Mouse (Mus musculus): ENCODE measurements around the gene Mbd6.
A peak's percentile ranks its signal among the peaks of the same experiment; 100 is the strongest.
"Not testable (repeated sequence)": the region's sequence is repeated elsewhere in the genome, so short reads cannot be mapped to it uniquely, and the experiment has no call there.

Gene Mbd6

DNA sequence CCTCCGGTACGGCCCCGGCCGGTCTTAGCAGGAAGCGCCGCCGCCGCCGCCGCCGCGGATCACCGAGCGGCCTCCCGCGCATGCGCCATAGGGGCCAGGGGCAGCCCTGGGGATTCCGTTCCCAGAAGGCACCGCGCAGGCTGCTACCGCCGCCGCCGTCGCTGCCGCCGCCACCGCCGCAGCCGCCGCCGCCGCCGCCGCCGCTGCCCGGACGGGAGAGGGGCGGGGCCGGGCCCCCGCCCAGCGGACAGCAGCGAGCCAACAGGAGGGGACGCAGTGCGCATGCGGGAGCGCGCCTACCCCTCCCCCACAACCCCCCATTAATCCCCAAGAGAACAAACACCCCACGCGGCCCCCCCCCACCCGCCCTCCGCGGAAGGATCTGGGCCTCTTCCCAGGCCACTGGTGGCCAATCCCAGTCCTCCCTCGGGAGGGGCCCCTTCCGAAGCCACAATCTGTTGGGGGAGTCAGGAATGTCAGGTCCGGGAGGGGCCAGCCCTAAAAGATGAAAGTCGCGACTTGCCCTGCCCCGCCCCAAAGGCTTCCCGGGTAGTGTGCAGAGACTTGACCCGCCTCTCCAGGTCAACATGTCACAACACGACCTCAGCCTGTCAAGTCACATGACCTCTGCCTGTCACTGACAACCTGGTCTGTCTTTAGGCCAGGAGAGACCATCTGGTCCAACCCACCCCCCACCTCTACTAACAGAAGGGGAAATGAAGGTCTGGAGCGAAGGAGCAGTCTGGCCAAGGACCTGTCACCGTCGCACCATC, at the start of gene Mbd6:
TSS of gene Mbd6 (minus strand) at position 219 of the 773 bp plus-strand sequence.
- peak; percentile 46 for DNase-seq (ENCODE audit: extremely low spot score, low read depth, low spot score)

DNA sequence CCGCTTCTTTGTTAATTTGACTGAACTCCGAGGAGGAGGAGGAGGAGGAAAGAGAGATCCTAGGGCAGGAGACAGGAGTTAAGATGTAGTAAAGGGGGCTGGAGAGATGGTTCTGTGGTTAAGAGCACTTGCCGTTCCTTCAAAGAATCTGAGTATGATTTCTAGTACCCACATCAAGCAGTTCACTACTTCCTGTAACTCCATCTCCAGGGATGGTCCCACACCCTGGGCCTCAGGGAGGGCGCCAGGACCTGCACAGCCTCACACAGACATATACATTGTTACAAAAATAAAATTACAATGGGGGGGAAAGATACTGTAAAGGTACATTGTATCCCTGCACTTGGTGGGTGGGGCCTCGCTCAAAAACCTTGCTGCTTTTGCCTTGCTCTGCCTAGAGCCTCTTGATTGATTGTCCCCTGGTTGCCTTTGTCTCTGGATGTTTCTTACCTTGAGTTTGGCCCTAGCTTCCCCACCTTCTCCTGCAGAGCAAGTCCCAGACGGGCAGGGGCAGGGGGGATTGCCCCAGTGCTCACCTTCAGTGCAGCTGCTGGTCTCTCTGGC, 48.8 kb upstream of the Mbd6 start:
- DNase-seq (ENCODE audit: extremely low spot score, low read depth, low spot score): no peak

DNA sequence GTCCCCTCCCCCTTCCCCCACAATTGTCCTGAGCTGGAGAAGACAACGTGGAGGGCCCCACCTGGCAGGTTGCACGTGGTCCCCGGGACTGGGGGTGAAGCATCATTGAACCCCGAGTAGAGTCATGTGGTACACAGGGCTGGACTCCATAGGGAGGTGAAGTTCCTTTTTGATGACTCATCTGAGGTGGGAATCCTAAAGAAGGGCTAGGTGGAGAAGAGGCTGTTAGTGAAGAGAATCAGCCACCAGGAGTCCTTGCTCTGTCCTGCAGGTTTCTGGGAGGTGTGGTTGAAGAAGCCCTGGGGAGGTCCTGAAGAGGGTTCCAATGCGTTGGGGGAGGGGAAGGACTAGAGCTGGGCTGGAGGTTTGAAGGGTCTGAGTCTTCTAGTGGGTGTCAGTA, 48.1 kb upstream of the Mbd6 start:
- DNase-seq (ENCODE audit: extremely low spot score, low read depth, low spot score): no peak

DNA sequence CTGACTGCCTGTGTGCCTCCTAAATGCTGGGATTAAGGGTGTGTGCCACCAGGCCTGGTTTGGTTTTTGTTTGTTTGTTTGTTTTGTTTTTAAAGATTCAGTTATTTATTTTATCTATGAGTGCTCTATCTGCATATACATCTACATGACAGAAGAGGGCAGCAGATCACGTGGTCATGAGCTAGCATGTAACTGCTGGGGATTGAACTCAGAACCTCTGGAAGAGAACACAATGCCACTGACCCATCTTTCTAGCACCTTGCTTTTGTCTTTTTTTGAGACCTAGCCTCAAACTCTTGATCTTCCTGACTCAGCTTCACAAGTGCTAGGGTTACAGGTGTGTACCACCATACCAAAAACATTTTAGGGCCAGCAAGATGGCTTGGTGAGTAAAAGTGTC, 46.5 kb upstream of the Mbd6 start:
- no peak for DNase-seq (ENCODE audit: extremely low spot score, low read depth, low spot score)

DNA sequence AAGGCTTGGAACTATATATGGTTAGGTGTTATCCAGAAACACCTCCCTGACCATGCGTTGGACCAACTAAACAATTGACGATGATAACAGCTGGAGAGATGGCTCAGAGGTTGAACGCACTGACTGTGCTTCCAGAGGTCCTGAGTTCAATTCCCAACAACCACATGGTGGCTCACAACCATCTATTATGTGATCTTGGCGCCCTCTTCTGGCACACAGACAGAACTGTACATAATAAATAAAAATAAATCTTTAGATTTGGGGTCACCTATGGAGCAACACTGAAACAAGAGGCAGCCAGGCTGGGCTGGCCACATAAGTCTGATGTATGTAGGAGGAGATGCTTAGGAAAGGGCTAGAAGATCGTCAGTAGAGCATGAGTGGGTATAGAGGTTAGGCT, 44.3 kb upstream of the Mbd6 start:
- no peak for DNase-seq (ENCODE audit: extremely low spot score, low read depth, low spot score)

DNA sequence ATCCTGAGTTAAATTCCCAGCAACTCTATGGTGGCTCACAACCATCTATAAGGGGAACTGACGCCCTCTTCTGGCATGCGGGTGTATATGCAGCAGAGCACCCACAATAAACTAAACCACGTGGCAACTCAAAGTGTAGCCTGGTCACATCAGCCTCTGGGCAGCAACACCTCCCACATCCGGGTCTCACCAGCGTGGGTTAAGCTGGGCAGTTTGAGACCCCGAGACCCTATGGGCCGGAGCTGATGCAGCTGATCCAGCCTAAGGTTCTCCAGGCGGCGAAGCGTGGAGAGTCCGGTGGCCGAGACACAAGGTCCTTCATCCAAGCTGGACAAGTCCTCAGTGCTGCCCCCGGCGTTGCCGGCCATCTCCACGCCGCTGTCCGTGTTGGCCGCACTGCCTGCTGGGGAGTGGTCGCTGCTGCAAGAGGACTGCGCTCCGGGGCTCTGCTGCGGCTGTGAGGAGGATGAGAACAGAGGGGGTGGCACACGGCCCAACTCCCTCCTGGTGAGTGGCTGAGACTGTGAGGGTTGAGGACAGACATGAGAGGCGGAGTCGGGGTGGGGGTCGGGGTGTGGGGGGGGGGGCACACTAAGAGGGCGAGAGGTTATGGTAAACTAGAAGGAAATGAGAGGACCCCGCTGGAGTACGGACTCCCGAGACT, 43.5 kb upstream of the Mbd6 start:
- DNase-seq (ENCODE audit: extremely low spot score, low read depth, low spot score): no peak

DNA sequence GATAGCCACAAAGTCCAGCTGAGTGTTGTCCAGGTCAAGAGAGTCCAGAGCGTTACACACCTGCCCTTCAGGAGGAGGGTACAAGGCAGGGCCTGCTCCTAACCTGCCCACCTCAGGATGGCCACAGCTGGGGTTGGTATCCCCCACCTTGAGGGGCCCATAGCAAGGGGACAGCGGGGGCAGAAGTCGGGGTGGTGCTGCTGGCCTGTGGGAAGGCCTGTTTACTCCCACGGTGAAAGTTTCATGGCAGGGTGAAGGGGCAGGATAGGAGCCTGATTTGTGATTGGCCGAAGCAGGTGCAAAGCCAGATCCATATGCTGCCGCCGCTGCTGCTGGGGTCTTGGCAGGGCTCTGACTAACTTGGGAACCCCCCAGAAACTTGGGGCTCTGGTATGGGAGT, 41.4 kb upstream of the Mbd6 start:
- DNase-seq (ENCODE audit: extremely low spot score, low read depth, low spot score): no peak

DNA sequence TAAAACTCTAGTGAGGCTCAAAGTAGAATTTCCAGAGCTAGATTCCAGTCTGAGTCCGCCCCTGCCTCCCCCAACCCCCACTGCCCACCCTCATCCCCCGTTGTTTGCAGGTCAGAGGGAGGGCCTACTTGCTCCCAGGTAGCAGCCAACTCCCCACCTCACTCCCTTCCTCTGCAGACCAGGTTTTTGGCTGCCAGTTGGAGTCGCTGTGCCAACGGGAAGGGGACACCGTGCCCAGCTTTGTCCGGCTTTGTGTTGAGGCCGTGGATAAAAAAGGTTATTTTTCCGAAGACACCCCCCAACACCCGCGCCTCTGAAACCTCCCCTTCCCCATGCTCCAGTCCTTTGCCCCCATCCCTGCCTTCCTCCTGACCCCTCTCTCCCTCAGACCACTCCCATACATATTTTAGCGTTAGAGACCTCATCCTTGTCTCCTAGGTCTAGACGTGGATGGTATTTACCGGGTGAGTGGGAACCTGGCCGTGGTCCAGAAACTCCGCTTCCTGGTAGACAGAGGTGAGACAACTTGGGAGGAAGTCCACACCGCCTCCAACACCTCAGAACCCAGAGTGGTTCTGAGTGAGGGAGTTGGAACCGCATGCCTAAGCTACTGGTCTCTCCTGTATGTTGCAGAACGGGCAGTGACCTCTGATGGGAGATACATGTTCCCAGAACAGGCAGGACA, 38.8 kb upstream of the Mbd6 start:
- DNase-seq (ENCODE audit: extremely low spot score, low read depth, low spot score): no peak

DNA sequence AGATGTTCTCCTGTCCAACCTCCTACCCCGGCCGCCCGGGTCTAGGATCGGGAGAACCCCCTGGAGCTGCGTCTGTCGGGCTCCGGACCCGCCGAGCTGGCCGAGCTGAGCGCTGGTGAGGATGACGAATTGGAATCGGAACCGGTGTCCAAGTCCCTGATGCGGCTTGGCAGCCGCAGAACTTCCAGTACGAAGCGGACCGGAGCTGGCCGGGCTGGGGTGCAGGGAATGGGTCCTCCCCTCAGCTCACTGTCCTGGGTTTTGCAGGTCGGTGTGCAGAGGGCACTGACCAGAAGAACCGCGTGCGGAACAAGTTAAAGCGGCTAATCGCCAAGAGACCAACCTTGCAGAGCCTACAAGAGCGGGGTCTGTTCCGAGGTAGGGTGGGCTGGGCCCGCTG, 38.0 kb upstream of the Mbd6 start:
- DNase-seq (ENCODE audit: extremely low spot score, low read depth, low spot score): no peak

DNA sequence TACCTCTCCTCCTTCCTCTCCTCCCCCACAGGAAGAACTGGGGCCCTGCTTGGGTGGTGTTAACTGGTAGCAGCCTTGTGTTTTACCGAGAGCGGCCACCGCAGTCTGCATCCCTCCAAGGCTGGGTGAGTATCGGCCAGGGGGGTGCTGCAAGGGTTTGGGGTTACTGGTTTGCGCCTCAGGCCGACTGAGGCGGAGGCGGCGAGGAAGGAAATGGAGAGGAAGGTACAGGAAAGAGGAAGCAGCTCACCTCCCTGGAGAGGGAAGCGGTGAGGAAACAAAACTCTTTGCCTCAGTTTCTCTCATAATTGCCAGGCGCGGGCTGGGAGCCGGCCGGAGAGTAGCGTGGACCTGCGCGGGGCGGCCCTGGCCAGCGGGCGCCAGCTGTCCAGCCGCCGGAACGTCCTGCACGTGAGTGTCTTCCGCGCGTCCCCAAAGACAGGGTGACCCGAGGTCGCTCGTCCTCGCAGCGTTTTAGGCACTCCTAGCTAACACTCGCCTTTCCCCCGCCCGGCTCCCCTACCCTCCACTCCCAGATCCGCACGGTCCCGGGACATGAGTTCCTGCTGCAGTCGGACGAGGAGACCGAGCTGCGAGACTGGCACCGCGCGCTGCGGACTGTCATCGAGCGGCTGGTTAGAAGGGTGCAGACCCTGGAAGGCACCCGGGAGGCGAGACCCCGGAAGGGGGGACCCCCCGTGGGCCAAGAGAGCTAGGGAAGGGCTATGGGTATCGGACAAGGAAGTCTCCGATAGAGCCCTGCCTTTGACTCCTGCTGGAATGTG, 37.4 kb upstream of the Mbd6 start:
- DNase-seq (ENCODE audit: extremely low spot score, low read depth, low spot score): no peak

DNA sequence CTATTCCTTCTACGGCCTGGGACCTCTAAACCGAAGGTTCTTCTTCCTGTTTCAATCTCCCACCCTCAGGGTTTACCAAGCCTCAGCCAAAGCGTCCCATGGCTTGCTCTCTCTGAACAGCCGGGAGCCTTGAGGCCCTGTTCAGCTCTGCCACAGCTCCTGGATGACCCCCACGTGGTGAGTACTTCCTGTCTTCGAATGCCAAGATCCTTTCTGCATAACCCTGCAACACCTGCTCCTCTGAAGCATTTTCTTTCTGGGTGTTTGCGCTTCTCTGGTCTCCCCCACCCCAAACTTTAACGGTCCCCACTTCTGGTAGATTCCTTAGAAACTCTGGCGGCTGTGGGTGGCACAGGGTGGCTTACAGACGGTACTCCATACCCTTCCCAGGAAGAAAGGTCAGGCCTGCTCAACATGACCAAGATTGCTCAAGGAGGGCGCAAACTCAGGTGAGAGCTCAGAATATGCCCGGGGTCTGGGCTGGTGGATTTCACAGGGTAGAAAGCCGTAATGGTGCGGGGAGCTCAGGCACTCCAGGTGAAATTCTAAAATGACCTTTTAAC, 36.7 kb upstream of the Mbd6 start:
- no peak for DNase-seq (ENCODE audit: extremely low spot score, low read depth, low spot score)

DNA sequence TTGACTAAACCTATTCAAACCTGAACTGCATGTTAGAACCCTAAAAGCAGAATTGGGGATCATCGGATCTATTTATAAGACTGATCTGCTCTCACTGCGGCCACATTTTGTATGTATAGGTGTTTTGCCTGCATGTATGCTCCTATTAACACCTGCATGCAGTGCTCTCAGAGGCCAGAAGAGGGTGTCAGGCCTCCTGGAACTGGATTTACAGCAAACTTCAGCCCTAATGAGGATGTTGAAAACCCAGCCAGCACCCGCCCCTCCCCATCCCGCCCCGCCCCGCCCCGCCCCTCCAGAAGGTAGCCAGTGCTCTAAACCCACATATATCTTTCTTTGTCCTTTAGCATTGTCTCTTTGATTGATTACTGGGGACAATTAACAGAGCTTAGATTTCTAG, 35.7 kb upstream of the Mbd6 start:
- no peak for DNase-seq (ENCODE audit: extremely low spot score, low read depth, low spot score)

DNA sequence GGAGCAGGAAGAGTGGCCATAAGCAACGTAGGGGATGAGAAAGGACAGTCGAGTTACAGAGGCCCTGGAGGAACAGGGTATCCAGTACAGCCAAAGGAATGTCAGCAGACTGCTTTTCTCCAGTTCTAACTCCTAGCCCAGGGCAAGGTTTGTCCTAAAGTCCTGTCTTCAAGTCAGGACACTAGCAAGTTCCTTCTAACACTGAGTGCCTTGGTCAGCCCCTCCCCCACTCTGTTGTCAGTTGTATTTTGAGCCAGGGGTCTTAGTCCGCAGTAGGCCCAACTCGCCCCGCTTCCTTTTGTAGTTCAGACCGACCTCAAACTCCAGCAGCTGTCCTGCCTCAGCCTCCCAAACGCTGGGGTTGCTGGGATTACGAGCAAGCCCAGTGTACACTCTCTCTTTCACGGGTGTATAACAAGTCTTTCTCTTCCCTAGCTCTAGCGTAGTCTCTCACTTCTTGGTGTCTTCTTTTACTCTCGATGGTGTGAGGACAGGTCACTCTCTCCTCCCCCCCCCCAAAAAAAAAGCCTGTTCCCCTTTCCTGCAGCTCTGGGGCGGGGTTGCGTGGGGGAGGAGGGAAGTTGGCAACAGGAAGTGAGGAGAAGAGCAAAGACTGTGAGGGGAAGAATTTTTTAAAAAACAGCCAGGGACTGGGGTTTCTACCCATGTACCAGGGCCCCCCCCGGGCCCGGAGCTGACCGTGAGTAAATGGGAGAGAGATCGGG, 34.5 kb upstream of the Mbd6 start:
- no peak for DNase-seq (ENCODE audit: extremely low spot score, low read depth, low spot score)

DNA sequence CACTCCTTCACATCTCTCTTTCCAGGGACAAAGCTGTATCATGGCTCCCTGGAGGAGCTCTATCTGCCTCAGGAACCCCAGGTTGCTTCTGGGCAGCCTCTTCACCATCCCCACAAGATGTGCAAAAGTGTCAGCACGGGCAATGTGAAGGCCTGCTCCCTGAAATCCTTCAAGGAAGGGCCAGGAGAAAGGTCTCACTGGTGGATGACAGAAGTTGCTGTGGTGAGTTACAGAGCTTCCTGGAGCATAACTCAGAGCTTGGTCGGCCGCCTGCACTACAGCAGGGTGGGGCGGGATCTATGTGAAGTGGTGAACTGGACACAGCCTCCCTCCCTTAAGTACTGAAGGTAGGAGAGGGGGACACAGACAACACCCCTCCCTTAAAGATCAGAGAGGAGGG, 33.9 kb upstream of the Mbd6 start:
- DNase-seq (ENCODE audit: extremely low spot score, low read depth, low spot score): no peak

DNA sequence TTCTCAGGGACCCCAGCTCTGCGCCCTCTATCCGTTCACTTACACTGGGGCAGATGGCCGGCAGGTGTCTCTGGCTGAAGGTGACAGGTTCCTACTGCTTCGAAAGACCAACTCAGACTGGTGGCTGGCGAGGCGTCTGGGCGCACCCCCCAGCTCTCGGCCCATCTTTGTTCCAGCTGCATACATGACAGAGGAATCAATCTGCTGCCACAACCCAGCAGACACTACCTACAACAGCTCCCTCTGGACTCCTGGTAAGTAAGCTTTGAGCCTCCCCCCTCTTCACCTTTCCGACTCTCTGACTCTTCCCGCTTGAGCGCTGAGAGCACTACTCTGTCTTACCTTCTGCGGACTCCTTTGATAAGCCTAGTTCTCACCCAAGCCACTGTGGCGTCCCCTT, 33.4 kb upstream of the Mbd6 start:
- DNase-seq (ENCODE audit: extremely low spot score, low read depth, low spot score): no peak

DNA sequence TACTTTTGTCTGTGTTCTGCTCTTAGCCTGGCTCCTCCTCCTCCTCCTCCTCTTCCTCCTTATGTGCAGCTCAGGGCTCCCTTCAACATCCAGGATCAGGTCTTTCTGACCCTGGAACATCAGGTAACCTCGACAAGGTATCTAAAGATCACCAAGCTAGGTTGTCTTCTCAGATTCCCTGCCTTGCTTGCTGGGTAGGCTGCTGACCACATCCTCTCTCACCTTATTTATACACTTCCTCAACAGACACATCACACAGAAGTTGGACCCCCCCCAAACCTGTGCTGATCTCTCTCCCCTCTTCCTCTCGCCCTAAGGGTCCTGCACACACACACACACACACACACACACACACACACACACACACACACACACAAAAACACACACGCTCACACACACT, 32.8 kb upstream of the Mbd6 start, which contains the start of gene Arhgap9:
TSS of gene Arhgap9 (plus strand) at position 344 of the 400 bp plus-strand sequence.
- DNase-seq (ENCODE audit: extremely low spot score, low read depth, low spot score): no peak

DNA sequence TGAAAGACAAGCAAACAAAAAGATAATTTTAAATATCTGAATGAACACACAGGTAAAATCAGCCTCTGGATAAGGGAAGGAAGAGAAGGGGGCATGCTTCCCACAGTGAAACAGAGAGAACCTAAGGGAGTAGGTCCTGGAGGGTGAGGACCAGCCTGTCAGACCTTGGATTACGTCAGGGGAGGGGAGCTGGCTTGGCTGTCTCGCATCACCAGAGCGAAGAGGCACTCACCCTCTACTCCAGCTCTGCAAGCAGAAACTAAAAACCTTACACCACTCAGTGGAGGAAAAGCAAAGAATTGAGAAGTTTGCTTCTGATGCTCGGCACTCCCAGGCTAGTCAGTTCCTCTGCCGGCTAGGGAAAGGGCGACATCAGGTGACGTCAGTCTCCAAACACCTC, 31.2 kb upstream of the Mbd6 start:
- DNase-seq (ENCODE audit: extremely low spot score, low read depth, low spot score): no peak

DNA sequence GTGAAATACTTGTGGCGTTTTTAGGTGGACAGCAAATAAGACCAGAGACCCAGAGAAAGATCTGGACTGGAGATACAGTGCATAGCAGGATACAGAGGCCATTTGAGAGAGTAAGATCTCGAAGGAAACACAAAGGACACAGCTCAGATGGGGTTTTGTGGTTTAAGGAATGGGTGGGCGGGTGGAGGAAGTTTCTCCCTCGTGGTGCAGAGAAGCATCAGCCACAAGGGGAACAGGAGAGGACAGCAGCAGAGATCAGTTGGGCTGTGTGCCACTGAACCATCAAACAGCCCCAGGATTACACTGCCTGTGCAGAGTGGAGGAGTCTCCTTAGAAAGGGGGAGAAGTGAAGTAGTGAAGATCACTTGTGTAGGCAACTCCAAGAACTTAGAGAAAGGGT, 29.2 kb upstream of the Mbd6 start:
- DNase-seq (ENCODE audit: extremely low spot score, low read depth, low spot score): no peak

DNA sequence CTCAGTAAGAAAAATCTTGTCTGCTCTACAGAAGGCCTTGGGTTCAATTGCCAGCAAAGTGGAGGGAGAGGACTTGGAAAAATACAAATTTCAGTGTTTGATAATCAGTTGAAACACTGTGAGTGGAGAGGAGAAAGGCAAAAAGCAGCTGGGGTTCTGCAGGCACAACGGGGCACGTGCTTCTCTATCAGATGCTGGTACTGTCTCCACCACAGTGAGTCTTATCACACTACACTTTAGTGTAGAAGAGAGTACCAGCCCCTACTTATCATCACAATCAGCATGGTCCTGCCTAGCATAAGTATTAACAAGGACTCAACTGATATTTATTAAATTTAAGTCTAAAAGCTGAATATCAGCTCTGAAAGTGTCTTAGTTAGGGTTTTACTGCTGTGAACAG, 28.5 kb upstream of the Mbd6 start:
- DNase-seq (ENCODE audit: extremely low spot score, low read depth, low spot score): no peak

DNA sequence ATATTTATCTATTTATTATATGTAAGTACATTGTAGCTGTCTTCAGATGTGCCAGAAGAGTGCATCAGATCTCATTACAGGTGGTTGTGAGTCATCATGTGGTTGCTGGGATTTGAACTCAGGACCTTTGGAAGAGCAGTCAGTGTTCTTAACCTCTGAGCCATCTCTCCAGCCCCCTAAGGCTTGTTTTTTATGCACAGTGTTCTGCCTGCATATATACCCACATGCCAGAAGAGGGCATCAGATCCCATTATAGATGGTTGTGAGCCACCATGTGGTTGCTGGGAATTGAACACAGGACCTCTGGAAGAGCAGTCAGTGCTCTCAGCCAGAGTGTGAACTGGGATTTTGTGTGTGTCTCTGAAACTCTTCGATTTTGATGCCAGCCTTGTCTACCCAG, 26.1 kb upstream of the Mbd6 start:
- not testable (repeated sequence) for DNase-seq (ENCODE audit: extremely low spot score, low read depth, low spot score)
